Mouse (Mus musculus) embryonic facial prominence, embryonic 12.5 days (tissue): Measurements from ENCODE around the gene Sars2. TPM values are rescaled to one million over a fixed set of nuclear protein-coding genes. Genes with fewer than 3 reads are reported as not detected.

Source experiments
- ATAC-seq: fragments of 200-750 bp; cut with Nextera tagmentation; 2 replicates; pipeline ENCODE4 v1.8.0; 2017; ENCODE audit not compliant: insufficient number of reproducible peaks, insufficient read depth, low FRiP score, low TSS enrichment
- H3K27ac ChIP-seq: fragments of 300-500 bp; sonication (generic); 2 replicates; pipeline ENCODE4 v1.5.1; 2016; ENCODE audit warnings: mild to moderate bottlenecking
- H3K27me3 ChIP-seq: fragments of 300-500 bp; sonication (generic); 2 replicates; pipeline ENCODE4 v1.6.1; 2016; ENCODE audit warnings: mild to moderate bottlenecking, moderate library complexity
- H3K36me3 ChIP-seq: fragments of 300-500 bp; sonication (generic); 2 replicates; pipeline ENCODE4 v1.6.1; 2016; ENCODE audit warnings: mild to moderate bottlenecking
- H3K4me1 ChIP-seq: fragments of 300-500 bp; sonication (generic); 2 replicates; pipeline ENCODE4 v1.6.1; 2016
- H3K4me2 ChIP-seq: fragments of 300-500 bp; sonication (generic); replicated peaks from 2 replicates; pipeline ENCODE4 v1.6.1; 2016; ENCODE audit warnings: mild to moderate bottlenecking, moderate library complexity
- H3K4me3 ChIP-seq: fragments of 300-500 bp; sonication (generic); 2 replicates; pipeline ENCODE4 v1.5.1; 2016; ENCODE audit warnings: mild to moderate bottlenecking
- H3K9ac ChIP-seq: fragments of 300-500 bp; sonication (generic); 2 replicates; pipeline ENCODE4 v1.6.1; 2016; ENCODE audit warnings: mild to moderate bottlenecking, moderate library complexity
- H3K9me3 ChIP-seq: fragments of 300-500 bp; sonication (generic); 2 replicates; pipeline ENCODE4 v1.6.1; 2016; ENCODE audit warnings: mild to moderate bottlenecking, moderate library complexity
- WGBS: fragments of 180-500 bp; shearing (Covaris S2); methylation state at CpG from one replicate; pipeline ENCODE4 v1.1.7; 2016; 5-methylcytosine and 5-hydroxymethylcytosine counted together
- polyA plus RNA-seq: library from polyadenylated mRNA; unstranded; fragments of >200 nt; fragmentation: Nextera tagmentation; extraction: Ambion mirVana; gene quantifications from 2 replicates; pipeline ENCODE4 v1.2.1, GENCODE M21; 2016

The Sars2 gene
- polyA plus RNA-seq, 1 experiment from 2014 or later: 32.0 TPM

- Histone ChIP-seq H3K4me1 (0 out of 2 replicates have a peak, but pooled peaks cover under 1% of the 10 kb centered on the region), H3K4me3 (no peak overlapping the region), H3K9ac (no peak overlapping the region), H3K27ac (no peak overlapping the region), H3K36me3 (no peaks in the 10 kb centered on the region), H3K9me3 (no peaks in the 10 kb centered on the region), H3K4me2 (no peak overlapping the region), H3K27me3 (no peaks in the 10 kb centered on the region)
- WGBS: 62% methylated on average over 3 of the region's 3 CpGs
- ATAC-seq: no peak
These were observed 30.8 kb upstream of the Sars2 start for GRCm38 (mm10) chr7:28710962-28711361.

GRCm38 (mm10) chr7:28714667-28715066 is 27.1 kb upstream of the Sars2 start:
- Histone ChIP-seq H3K9ac (0 out of 2 replicates have a peak overlapping the region, but pooled peaks have one; percentile 4), H3K4me1 (peaks cover 14% of the 10 kb centered on the region), H3K27me3 (no peaks in the 10 kb centered on the region), H3K4me3 (no peak overlapping the region), H3K36me3 (no peaks in the 10 kb centered on the region), H3K4me2 (no peak overlapping the region), H3K27ac (no peak overlapping the region), H3K9me3 (no peaks in the 10 kb centered on the region)
- ATAC-seq: no peak
- 78% methylated on average over 5 of the region's 5 CpGs for WGBS

GRCm38 (mm10) chr7:28715598-28715997 is 26.2 kb upstream of the Sars2 start:
- WGBS: 89% methylated on average over 2 of the region's 2 CpGs
- H3K4me2 ChIP-seq: no peak overlapping the region
- no peak for ATAC-seq
- H3K4me1 ChIP-seq: peaks cover 20% of the 10 kb centered on the region
- no peaks in the 10 kb centered on the region for H3K36me3 ChIP-seq
- no peaks in the 10 kb centered on the region for H3K27me3 ChIP-seq
- no peak overlapping the region for H3K4me3 ChIP-seq
- H3K9ac ChIP-seq: no peak overlapping the region
- H3K27ac ChIP-seq: no peak overlapping the region
- H3K9me3 ChIP-seq: no peaks in the 10 kb centered on the region

GRCm38 (mm10) chr7:28716590-28717281 is 25.1 kb upstream of the Sars2 start, which contains the start of gene Fbxo17:
Gene Fbxo17, plus strand, starts transcription at chr7:28716804.
- 2% methylated on average over 36 of the region's 36 CpGs for WGBS
- no peaks in the 10 kb centered on the region for H3K9me3 ChIP-seq
- peak; percentile 73 for ATAC-seq
- peak within 1 kb of the TSS; percentile 81 for H3K27ac ChIP-seq
- no peaks in the 10 kb centered on the region for H3K27me3 ChIP-seq
- H3K4me3 ChIP-seq: peak within 1 kb of the TSS; percentile 49
- H3K36me3 ChIP-seq: no peaks in the 10 kb centered on the region
- H3K9ac ChIP-seq: peak within 1 kb of the TSS; percentile 66
- peaks cover 20% of the 10 kb centered on the region for H3K4me1 ChIP-seq
- peak within 1 kb of the TSS; percentile 72 for H3K4me2 ChIP-seq

GRCm38 (mm10) chr7:28717726-28718125 is 24.1 kb upstream of the Sars2 start:
- no peak overlapping the region for H3K27ac ChIP-seq
- WGBS: 75% methylated on average over 10 of the region's 10 CpGs
- no peak overlapping the region for H3K9ac ChIP-seq
- no peaks in the 10 kb centered on the region for H3K36me3 ChIP-seq
- no peak overlapping the region for H3K4me2 ChIP-seq
- ATAC-seq: no peak
- H3K27me3 ChIP-seq: no peaks in the 10 kb centered on the region
- no peak overlapping the region for H3K4me3 ChIP-seq
- peaks cover 20% of the 10 kb centered on the region for H3K4me1 ChIP-seq
- H3K9me3 ChIP-seq: no peaks in the 10 kb centered on the region

GRCm38 (mm10) chr7:28719159-28719558 is 22.6 kb upstream of the Sars2 start:
- 42% methylated on average over 4 of the region's 4 CpGs for WGBS
- H3K4me3 ChIP-seq: no peak overlapping the region
- no peak overlapping the region for H3K4me2 ChIP-seq
- no peaks in the 10 kb centered on the region for H3K9me3 ChIP-seq
- no peaks in the 10 kb centered on the region for H3K36me3 ChIP-seq
- no peaks in the 10 kb centered on the region for H3K27me3 ChIP-seq
- H3K4me1 ChIP-seq: peaks cover 20% of the 10 kb centered on the region
- H3K9ac ChIP-seq: no peak overlapping the region
- H3K27ac ChIP-seq: no peak overlapping the region
- ATAC-seq: no peak

- Histone ChIP-seq H3K27me3 (no peaks in the 10 kb centered on the region), H3K36me3 (peaks cover 3% of the 10 kb centered on the region; the same call in 1 of the 2 replicates), H3K27ac (no peak overlapping the region), H3K9me3 (no peaks in the 10 kb centered on the region), H3K4me1 (peaks cover 20% of the 10 kb centered on the region), H3K9ac (no peak overlapping the region), H3K4me2 (no peak overlapping the region), H3K4me3 (no peak overlapping the region)
- WGBS: 81% methylated on average over 2 of the region's 2 CpGs
- no peak for ATAC-seq
These were observed 22.1 kb upstream of the Sars2 start for GRCm38 (mm10) chr7:28719650-28720049.

- 50% methylated on average over 3 of the region's 3 CpGs for WGBS
- H3K4me1 ChIP-seq: peaks cover 19% of the 10 kb centered on the region
- peak; percentile 55; the same call in 1 of the 2 replicates for ATAC-seq
- no peak overlapping the region for H3K4me3 ChIP-seq
- H3K27ac ChIP-seq: 0 out of 2 replicates have a peak overlapping the region, but pooled peaks have one; percentile 67
- H3K9me3 ChIP-seq: no peaks in the 10 kb centered on the region
- peaks cover 4% of the 10 kb centered on the region; the same call in 1 of the 2 replicates for H3K36me3 ChIP-seq
- no peaks in the 10 kb centered on the region for H3K27me3 ChIP-seq
- H3K4me2 ChIP-seq: no peak overlapping the region
- no peak overlapping the region for H3K9ac ChIP-seq
These were observed 20.8 kb upstream of the Sars2 start for GRCm38 (mm10) chr7:28720753-28721537.

GRCm38 (mm10) chr7:28722079-28722478 is 19.7 kb upstream of the Sars2 start:
- Histone ChIP-seq H3K4me1 (peaks cover 12% of the 10 kb centered on the region), H3K27ac (no peak overlapping the region), H3K9ac (no peak overlapping the region), H3K36me3 (peaks cover 4% of the 10 kb centered on the region; the same call in 1 of the 2 replicates), H3K27me3 (no peaks in the 10 kb centered on the region), H3K4me2 (no peak overlapping the region), H3K9me3 (no peaks in the 10 kb centered on the region), H3K4me3 (no peak overlapping the region)
- no peak for ATAC-seq
- WGBS: 93% methylated on average over 7 of the region's 7 CpGs

GRCm38 (mm10) chr7:28724613-28725012 is 17.2 kb upstream of the Sars2 start:
- WGBS: 95% methylated on average over 2 of the region's 2 CpGs

GRCm38 (mm10) chr7:28726600-28726999 is 15.2 kb upstream of the Sars2 start:
- no peak overlapping the region for H3K9ac ChIP-seq
- H3K27me3 ChIP-seq: no peaks in the 10 kb centered on the region
- no peaks in the 10 kb centered on the region for H3K4me1 ChIP-seq
- 0 out of 2 replicates have a peak overlapping the region, but pooled peaks have one; percentile 5 for H3K4me2 ChIP-seq
- peaks cover 4% of the 10 kb centered on the region; the same call in 1 of the 2 replicates for H3K36me3 ChIP-seq
- no peak overlapping the region for H3K4me3 ChIP-seq
- no peak for ATAC-seq
- H3K9me3 ChIP-seq: no peaks in the 10 kb centered on the region
- WGBS: 9% methylated on average over 14 of the region's 14 CpGs
- H3K27ac ChIP-seq: no peak overlapping the region

More at GRCm38 (mm10) chr7:28724613-28725012, 17.2 kb upstream of the Sars2 start:
- Histone ChIP-seq H3K4me3 (no peak overlapping the region), H3K27me3 (no peaks in the 10 kb centered on the region), H3K4me1 (peaks cover 6% of the 10 kb centered on the region; the same call in 1 of the 2 replicates), H3K9ac (no peak overlapping the region), H3K9me3 (no peaks in the 10 kb centered on the region), H3K36me3 (peaks cover 4% of the 10 kb centered on the region; the same call in 1 of the 2 replicates), H3K4me2 (no peak overlapping the region), H3K27ac (no peak overlapping the region)
- no peak for ATAC-seq
